Mouse (Mus musculus) kidney, adult 2 months (tissue): ENCODE results near the gene Zcchc17.

Source experiments
- CTCF ChIP-seq: fragments of 200-500 bp; conservative IDR thresholded peaks from 2 replicates; pipeline ENCODE4 v1.5.1; 2011; ENCODE audit warnings: low read depth, mild to moderate bottlenecking, control low read depth, low read length, moderate library complexity, mixed read lengths; ENCODE audit not compliant: insufficient read depth, insufficient read length
- POLR2A ChIP-seq: fragments of 200-500 bp; IDR thresholded peaks from one replicate; pipeline ENCODE4 v1.6.1; 2011; ENCODE audit warnings: low read depth, low read length, control low read depth

- TF ChIP-seq POLR2A (no peak), CTCF (0 out of 2 replicates have a peak, but pooled peaks have one; percentile 27)
Measured at GRCm38 (mm10) chr4:130391265-130391664, 31.5 kb upstream of the Zcchc17 start.
